Mouse (Mus musculus) ES-Bruce4 (cell line): ENCODE results near the gene 1700011L22Rik.

Source experiments
- CTCF ChIP-seq: IDR thresholded peaks from one replicate; pipeline ENCODE4 v1.8.1; 2011; ENCODE audit warnings: low read depth, low read length
- EP300 ChIP-seq: IDR thresholded peaks from 2 replicates; pipeline ENCODE4 v1.6.1; 2011; ENCODE audit warnings: low read depth, low read length; ENCODE audit not compliant: insufficient read depth
- POLR2A ChIP-seq: IDR thresholded peaks from one replicate; pipeline ENCODE4 v1.8.1; 2011; ENCODE audit warnings: low read length; ENCODE audit not compliant: insufficient read depth

DNA sequence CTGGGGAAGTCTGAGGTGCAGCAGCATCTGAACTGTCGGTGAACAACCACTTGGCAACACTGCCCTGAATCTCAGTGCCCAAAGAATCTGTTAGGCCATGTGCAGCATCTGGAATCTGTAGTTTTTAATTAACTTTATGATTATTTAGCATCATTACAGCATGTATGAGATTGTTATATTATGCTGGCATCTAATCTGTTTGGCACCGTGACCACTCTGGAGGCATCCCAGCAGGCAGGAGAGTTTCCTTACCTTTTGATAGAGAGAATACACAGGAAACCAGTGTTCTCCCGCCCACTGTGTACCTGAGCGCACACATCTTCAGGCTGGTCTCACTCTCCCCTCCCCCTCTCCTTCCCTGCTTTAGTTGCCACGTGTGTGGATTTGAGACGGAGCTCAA lies 68.7 kb downstream of the 1700011L22Rik start:
- TF ChIP-seq CTCF (no peak), EP300 (no peak), POLR2A (no peak)
